Mouse (Mus musculus) C2C12 (cell line): ENCODE results near the gene Nlrp6.

ENCODE experiments used
- CEBPB ChIP-seq: IDR thresholded peaks from one replicate; pipeline ENCODE4 v1.6.1; 2011; ENCODE audit warnings: low read depth, mild to moderate bottlenecking, control low read depth, moderate library complexity
- CTCF ChIP-seq: IDR thresholded peaks from one replicate; pipeline ENCODE4 v1.5.1; 2011; ENCODE audit not compliant: control insufficient read depth, insufficient read depth, insufficient read length
- MAX ChIP-seq: IDR thresholded peaks from one replicate; pipeline ENCODE4 v1.6.1; 2011; ENCODE audit warnings: mild to moderate bottlenecking, control low read depth
- MYOD1 ChIP-seq: IDR thresholded peaks from one replicate; pipeline ENCODE4 v1.6.1; 2011; ENCODE audit warnings: low read depth; ENCODE audit not compliant: control insufficient read depth, insufficient read length

GRCm38 (mm10) chr7:140954733-140955071 is 34.0 kb downstream of the Nlrp6 start:
- TF ChIP-seq MYOD1 (no peak), MAX (no peak), CTCF (no peak), CEBPB (no peak)
